Mouse (Mus musculus): ENCODE measurements at regions not wholly inside any gene's neighbourhood (a gene's known extent, or its start where the extent isn't known, plus 50 kb on each side); places are given as distances from the start of the nearest gene placed in this dataset.
A peak's percentile ranks its signal among the peaks of the same experiment; 100 is the strongest.

DNA sequence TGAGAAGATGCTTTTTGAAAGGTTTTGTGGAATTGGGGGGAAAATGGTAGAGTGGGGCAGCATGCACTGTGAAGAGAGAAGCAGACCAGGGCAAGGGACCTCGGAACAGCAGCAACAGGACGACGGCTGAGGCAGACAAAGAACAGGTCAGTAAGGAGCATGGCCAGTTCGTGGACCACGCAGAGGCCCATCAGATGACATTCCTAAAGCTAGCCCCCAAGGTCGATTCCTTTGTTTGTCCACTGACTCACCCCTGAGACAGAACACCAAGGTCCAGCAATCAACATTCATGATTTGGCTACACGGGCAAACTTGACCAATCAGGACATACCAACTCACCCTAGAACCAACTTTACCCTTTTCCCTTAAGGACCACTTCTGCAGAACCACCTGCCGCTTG, 160.0 kb downstream of the Fam76b start:
- no peak for DNase-seq

GRCm38 (mm10) chr9:13988901-13989300, 161.4 kb downstream of the Fam76b start:
- peak; percentile 21 for DNase-seq

DNA sequence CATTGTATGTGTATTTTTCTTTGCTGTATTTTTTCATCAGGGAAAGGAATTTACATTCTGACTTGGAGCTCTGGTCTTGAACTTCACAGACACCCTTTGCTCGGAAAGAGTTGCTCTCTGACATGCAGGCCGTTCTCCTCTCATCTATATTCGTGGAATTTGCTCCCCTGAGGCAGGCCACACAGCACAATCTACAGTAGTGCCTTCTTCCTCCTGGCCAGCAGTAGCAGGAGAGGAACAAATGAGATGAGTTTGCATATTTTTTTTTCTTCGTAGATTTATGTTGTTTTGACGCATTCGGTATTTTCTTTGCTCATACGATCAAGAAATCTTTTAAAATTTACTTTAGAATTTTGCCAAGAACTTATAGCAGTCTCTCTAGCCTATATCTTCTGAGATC, 163.4 kb downstream of the Fam76b start:
- DNase-seq = no peak

DNA sequence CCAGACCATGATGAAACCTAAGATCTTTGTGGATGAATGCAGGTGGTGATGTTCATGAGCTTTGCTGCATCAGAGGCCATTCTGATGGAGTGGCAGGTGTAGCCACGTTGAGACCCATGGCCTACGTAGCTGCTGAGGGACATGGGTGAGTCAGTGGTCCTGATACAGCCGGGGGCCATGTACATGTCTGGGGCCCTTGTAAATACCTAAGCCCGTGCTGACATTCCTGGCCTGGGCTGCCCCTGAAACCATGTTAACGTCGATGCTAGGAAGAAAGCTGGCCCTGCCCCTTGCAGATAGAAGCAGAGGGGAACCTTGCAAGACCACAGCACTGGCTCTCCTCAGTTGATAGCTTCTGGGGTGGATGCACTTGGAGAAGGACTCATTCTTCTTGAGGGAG, 165.2 kb downstream of the Fam76b start:
- no peak for DNase-seq

DNA sequence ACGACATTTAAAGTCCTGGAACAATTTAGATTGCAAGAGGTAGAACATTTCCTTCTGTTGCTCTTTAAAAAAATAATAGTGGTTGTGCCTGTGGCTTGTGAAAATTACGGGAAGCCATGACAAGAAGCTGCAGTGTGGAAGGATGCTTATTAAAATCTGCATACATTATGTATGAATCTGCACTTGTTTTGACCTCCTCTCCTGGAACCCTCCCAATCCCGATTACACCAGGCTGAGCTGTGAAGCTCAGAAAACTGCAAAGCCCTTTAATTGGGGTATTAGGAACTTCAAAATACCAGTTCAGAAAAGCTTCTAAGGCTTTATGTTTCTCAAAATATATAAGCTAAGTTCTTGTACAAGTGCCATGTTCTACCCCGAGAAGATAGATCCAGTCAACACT, 171.8 kb downstream of the Fam76b start:
- no peak for DNase-seq

DNA sequence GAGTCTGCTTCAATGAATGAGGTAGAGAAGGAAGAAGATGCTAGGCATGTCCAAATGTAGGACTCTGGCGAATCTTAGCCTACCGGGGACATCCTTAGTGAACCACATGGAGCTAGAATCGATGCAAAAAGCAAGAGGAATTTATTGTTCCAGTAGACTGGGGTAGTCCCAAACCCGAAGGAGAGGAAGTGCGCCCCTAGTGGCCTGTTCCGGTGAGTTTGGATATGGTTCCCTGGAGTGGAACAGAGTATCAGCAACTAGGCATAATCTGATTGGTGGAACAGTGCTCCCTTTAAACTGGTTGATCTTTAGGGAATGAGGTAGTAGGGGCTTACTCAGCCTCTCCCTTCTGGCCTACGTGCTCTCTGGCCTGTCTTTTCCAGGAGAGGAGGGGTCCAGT, 174.0 kb downstream of the Fam76b start:
- no peak for DNase-seq

- DNase-seq = peak; percentile 14
Observed at GRCm38 (mm10) chr9:14002236-14002635, 174.7 kb downstream of the Fam76b start.

- DNase-seq = no peak
Observed at GRCm38 (mm10) chr9:14003163-14003562, 175.6 kb downstream of the Fam76b start.

DNA sequence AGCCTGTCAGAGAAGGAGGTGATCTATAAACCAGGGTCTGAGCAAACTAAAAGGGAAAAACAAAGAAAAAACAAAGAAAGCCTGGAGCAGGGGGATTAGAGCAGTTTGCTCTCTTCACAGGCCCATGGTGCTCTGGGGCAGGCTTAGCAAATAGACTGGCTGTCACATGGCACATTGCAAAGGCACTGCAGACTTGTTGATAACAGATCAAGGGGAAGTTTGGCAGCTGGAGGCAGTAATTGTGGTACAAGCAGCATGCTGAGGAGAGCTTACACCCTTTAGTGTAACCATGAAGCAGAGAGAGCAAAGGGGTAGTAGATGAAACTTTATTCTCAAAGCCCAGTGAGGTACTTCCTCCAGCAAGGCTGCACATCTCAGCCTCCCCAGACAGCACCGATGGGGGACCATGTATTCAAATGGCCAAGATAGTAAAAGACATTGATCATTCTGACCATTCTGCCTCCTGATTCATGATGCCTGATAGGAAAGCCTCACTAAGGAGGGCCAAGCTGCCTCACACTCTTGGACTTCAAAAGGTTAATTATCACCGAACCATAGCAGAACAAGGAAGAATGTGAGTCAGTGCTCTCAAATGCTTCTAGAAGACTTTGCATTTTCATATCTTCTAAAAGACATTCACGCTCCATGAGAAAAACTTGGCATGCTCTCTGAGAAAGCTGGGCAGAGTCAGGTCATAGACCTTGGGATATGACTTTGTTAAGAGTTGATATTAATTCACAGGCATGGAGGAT, 178.9 kb downstream of the Fam76b start:
- DNase-seq = no peak

GRCm38 (mm10) chr9:14009451-14009850, 181.9 kb downstream of the Fam76b start:
- no peak for DNase-seq

DNA sequence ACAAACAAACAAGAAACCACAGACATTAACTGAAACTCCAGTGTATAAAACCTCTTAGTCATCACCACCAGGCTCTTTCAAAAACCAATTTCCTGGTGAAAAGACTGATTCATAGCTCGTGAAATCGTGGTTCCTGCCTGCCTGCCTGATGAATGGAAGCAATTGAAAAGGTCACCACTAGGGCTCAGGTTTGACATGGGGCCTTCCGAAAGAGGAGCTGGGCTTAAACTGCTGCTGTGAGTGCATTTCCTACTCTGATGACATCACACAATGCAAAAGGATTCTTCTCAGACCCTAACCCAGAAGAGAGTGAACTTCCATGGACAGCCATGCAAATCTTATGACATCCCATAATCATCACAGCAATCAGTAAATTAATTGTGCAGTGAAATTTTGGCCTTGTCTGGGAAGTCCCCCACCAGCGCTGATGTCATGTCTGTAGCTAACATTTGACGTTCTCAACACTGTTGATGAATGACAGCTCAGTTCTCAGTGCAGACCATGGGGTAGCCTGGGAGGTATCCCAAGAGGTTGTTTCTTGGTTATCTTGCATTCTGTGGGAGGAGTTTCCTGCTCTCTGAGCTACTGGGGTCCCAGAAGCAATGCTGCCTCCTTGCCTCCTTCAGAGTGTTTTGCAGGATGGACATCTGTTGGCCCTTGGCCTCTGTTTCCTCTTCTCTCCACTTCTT, 182.9 kb downstream of the Fam76b start:
- DNase-seq = no peak

GRCm38 (mm10) chr9:14024216-14024615, 196.7 kb downstream of the Fam76b start:
- DNase-seq = no peak

DNA sequence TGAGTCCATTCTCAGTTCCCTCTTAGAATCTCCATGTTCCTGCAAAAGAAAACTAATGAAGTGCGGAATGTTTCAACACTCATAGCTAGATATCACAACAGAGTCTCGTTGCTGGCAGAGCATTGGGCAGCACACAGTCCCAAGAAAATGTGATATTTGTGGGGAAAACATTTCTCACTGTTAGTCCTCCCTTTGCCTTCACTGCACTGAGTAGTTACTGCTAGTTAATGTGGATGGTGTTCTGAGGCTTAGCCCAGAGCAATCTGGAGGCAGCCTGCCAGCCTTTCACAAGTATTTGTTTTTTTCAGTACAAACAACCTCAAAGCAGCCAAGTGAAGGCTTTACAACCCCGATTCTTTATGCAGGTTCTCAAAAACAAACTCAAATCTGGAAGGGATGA, 197.2 kb downstream of the Fam76b start:
- no peak for DNase-seq

DNA sequence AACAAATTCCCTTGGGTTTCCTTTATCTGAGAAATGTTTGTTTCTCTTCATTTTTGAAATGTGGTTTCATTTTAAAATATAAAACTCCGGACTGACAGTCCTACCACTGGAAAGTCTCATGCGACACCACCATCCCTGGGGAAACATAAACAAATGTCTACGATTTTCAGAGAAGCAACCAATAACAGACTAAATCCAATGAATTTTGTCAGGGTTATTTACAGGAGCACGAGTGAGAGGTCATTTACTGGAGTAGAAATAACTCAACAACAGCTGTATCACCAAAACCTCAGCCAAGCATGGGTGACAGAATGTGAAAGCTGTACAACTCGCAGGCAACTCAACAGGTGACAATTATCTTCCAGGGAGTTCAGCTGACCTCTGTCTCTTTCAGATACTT, 200.5 kb downstream of the Fam76b start:
- DNase-seq = no peak

DNA sequence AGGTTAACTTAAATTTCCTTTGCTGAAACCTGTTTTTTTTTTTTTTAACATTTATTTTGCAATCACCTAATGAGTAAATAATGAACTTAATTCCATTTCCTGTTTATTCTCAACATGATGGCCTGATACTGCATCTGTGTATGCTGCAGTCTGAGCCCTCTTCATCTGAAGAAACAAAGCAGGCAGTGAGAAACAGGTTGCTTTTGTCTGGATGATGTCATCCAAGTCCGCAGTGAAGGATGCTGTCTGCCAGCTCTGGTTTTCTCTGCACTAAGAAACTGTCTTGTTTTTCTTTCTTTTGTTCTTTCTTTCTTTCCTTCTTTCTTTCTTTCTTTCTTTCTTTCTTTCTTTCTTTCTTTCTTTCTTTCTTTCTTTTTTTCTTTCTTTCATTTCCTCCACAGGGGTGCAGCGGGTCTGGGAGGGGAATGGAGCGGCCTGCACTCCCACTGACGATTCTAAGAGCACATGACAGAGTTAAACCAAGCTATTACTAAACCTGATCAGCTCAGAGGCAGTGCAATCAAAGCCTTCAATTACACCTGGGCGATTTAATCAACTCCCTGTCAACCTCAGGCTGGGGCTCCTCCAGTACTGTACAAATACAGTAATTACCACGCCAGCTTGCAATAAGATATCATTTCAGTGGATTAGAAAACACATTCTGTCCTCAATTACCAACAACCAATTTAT, 204.0 kb downstream of the Fam76b start:
- DNase-seq = no peak

DNA sequence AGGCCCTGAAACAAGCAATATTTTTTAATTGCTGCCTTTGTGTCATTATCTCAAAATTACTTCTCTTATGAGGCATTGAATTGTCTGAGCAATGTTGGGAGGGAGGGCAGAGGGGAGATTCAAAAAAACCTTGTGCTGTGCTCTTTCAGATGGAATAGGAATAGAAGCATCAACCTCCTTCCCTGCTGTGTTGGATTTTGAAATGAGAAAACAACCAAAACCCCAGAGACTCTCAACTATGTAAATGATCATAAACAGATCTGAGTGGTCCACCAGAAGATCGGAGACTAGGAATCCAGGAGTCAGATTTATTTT, 204.5 kb downstream of the Fam76b start:
- DNase-seq = no peak

GRCm38 (mm10) chr9:14035526-14035925, 208.0 kb downstream of the Fam76b start:
- no peak for DNase-seq

DNA sequence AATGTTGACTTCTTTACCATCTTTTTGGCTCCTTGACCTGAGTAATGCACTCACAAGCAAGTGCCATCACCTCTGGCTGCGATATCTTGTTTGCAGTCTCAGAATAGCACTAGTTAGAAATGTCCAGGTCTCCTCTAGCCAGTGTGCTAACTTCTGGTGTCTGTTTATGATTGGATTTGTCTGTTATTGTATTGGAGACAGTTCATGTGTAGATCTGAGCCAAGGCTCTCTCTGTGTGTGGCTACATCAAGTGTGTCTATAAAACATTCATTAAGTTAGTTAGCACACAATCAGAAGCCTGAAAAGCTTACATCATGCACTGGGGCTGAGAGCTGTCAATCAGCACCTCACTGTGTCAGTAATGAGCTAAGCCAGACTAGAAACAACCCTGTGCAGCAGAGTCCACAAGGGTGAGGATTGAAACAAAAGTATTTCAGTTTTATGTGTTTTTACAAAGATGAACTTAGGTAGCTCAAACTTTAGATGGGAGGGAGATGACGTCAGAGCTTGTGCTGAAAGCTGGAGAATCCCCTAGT, 214.5 kb downstream of the Fam76b start:
- DNase-seq = no peak

DNA sequence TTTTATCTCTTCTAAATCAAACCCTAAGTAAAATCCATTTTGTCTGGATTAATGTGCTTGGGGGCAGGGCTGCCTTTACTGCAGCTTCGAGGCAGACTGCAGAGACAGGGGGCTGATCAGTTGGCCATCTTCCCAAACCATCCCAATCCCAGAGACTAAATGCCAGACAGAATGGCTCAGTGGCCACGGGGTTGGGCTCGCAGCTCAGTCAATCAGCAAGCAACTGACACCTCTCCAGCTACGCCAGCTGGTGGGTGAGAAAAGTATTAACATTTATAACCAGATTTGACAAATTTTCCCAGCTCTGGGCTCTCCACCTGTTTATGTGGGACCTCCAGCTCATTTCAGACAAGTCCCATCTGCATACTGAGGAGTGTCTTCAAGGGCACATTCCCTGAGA, 220.7 kb downstream of the Fam76b start:
- DNase-seq = peak; percentile 16

DNA sequence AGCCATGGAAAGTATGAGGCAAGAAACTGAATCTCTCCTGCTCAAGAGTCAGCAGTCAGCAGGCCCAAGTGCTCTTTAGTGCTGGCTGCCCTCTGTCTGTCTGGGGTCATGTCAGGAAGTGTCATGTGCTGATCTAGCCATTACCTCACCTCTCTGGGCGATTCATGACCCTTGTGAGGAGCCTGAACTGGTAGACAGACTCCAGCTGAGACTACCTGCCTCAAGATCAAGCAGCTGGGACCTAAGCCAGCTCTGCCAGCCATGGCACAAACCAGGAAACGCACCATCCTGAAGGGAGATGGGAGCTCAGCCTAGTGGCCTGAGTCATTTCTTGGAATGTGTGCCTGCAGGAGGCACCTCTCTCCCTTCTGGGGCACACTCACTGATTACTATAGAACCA, 221.2 kb upstream of the Sesn3 start:
- DNase-seq = no peak

- DNase-seq = no peak
Observed at GRCm38 (mm10) chr9:14056410-14057172, 218.3 kb upstream of the Sesn3 start.

DNA sequence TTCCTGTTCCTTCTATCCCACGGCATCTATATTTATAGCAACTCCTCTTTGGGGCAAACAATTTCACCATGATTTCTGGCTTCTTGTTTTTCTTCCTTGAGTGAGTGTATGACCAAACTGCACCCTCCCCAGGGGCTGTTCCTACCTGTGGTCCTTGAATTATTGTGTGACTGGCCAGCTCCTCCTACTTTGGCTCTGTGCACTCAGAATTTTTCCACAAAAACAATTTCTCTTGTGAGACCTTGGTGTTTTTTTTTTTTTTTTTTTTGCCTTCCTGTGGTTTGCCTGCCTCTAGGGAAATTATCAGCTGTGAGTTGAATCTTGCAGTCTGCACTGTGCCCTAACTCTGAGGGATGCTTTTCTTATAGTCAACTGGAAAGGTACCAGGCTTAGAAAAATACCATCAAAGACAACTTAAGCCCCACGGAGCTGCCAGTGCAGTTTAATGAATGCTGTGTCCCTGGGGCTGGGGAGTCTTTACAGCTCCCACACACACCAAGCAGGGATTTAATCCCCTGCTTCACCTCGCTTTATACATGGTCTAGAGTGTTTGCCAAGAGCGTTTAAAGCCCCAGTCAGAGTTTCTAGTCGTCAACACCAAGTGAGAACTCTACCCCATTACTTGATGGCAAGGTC, 216.2 kb upstream of the Sesn3 start:
- no peak for DNase-seq

Data from layer of hippocampus, adult 9-11 months (tissue).